Comparison of ENCODE assay signal across 18 mouse cellular contexts in genomic region chr2:174073156-174073790, GRCm38 (mm10). TPM values are rescaled to one million over a fixed set of nuclear protein-coding genes. Genes with fewer than 3 reads are reported as not detected.
DNase-seq lines count a peak whose midpoint lies in the region; ATAC-seq lines count a peak whose summit lies in the region.
"Had no signal": no experiment of that assay in that cellular context is flagged by ENCODE, and none has a peak within 500 bp of the region (broad histone marks: within the 10 kb centered on the region; RNA-seq: fewer than 3 reads in every experiment).

No protein-coding gene starts in this region.

- WGBS in neural tube, embryonic 11.5 days: 77% methylated on average over 5 of the region's 5 CpGs
- WGBS in neural tube, embryonic 15.5 days: 80% methylated on average over 5 of the region's 5 CpGs
- WGBS in forebrain, embryonic 14.5 days: 73% methylated on average over 5 of the region's 5 CpGs

- H3K27ac ChIP-seq in neural tube, embryonic 11.5 days (ENCODE audit: low read depth, low read length): peak overlapping the region; percentile 30
- H3K27ac ChIP-seq in neural tube, embryonic 15.5 days (replicated peaks): no peak overlapping the region
- no peak overlapping the region for H3K27ac ChIP-seq in forebrain, embryonic 14.5 days (ENCODE audit: low read depth, low read length)
- H3K27ac ChIP-seq: forebrain, embryonic 15.5 days; heart, embryonic 15.5 days; liver, embryonic 15.5 days had no signal

- H3K36me3 ChIP-seq in neural tube, embryonic 11.5 days (ENCODE audit: control insufficient read depth, insufficient read depth, low read length): no peaks in the 10 kb centered on the region
- no peaks in the 10 kb centered on the region for H3K36me3 ChIP-seq in neural tube, embryonic 15.5 days
- no peaks in the 10 kb centered on the region for H3K36me3 ChIP-seq in forebrain, embryonic 14.5 days (ENCODE audit: control insufficient read depth, insufficient read depth, low read length)
- H3K36me3 ChIP-seq: forebrain, embryonic 15.5 days; heart, embryonic 15.5 days; liver, embryonic 15.5 days had no signal

- DNase-seq in frontal cortex, postnatal 10 days (ENCODE audit: low spot score in 2 of 2): no peak
- no peak for DNase-seq in neural tube, embryonic 11.5 days (ENCODE audit: low spot score)
- DNase-seq in gonadal fat pad, adult 2 months (ENCODE audit: low read depth): peak; percentile 37
- DNase-seq in forebrain, embryonic 14.5 days (ENCODE audit: low spot score): no peak
- DNase-seq in cerebellum, adult 9-11 months: no peak
- DNase-seq in left cerebral cortex, adult 18-20 months (ENCODE audit: low spot score in 2 of 2): no peak
- DNase-seq: cerebellum, postnatal 10 days; kidney, adult 11 months; kidney, postnatal 25 days; layer of hippocampus, adult 9-11 months; lung, postnatal 14 days; right cerebral cortex, adult 18-20 months; thymus, postnatal 4 days had no signal

- H3K27me3 ChIP-seq in neural tube, embryonic 11.5 days (ENCODE audit: control insufficient read depth, insufficient read depth, low read length): no peaks in the 10 kb centered on the region
- H3K27me3 ChIP-seq in neural tube, embryonic 15.5 days (replicated peaks): no peaks in the 10 kb centered on the region
- no peaks in the 10 kb centered on the region for H3K27me3 ChIP-seq in forebrain, embryonic 14.5 days (replicated peaks; ENCODE audit: control insufficient read depth, insufficient read depth, low read length)
- H3K27me3 ChIP-seq: forebrain, embryonic 15.5 days; heart, embryonic 15.5 days had no signal

- no peaks in the 10 kb centered on the region for H3K9me3 ChIP-seq in neural tube, embryonic 11.5 days (ENCODE audit: control insufficient read depth, low read length)
- H3K9me3 ChIP-seq in neural tube, embryonic 15.5 days (replicated peaks): no peaks in the 10 kb centered on the region
- no peaks in the 10 kb centered on the region for H3K9me3 ChIP-seq in forebrain, embryonic 14.5 days (replicated peaks; ENCODE audit: control insufficient read depth, low read length)
- H3K9me3 ChIP-seq: forebrain, embryonic 15.5 days; heart, embryonic 15.5 days; liver, embryonic 15.5 days had no signal

- H3K4me2 ChIP-seq in neural tube, embryonic 11.5 days (ENCODE audit: low read depth): no peak overlapping the region
- no peak overlapping the region for H3K4me2 ChIP-seq in neural tube, embryonic 15.5 days
- no peak overlapping the region for H3K4me2 ChIP-seq in forebrain, embryonic 14.5 days (ENCODE audit: low read length)
- H3K4me2 ChIP-seq: heart, embryonic 15.5 days; liver, embryonic 15.5 days had no signal

- peaks cover 16% of the 10 kb centered on the region for H3K4me1 ChIP-seq in neural tube, embryonic 11.5 days (ENCODE audit: control insufficient read depth, insufficient read depth, low read length)
- H3K4me1 ChIP-seq in neural tube, embryonic 15.5 days: peaks cover 47% of the 10 kb centered on the region
- H3K4me1 ChIP-seq in forebrain, embryonic 14.5 days (ENCODE audit: control insufficient read depth, insufficient read depth, low read length): peaks cover 15% of the 10 kb centered on the region

- H3K9ac ChIP-seq in neural tube, embryonic 11.5 days (ENCODE audit: low read length): no peak overlapping the region
- no peak overlapping the region for H3K9ac ChIP-seq in neural tube, embryonic 15.5 days (replicated peaks)
- no peak overlapping the region for H3K9ac ChIP-seq in forebrain, embryonic 14.5 days (ENCODE audit: low read length)
- H3K9ac ChIP-seq: forebrain, embryonic 15.5 days; heart, embryonic 15.5 days; liver, embryonic 15.5 days had no signal

- 0 out of 2 replicates have a peak, but pooled peaks have one; percentile 29 for ATAC-seq in frontal cortex, adult (ENCODE audit: low TSS enrichment)
- no peak for ATAC-seq in neural tube, embryonic 11.5 days (ENCODE audit: insufficient read depth, low FRiP score, low TSS enrichment)
- no peak for ATAC-seq in neural tube, embryonic 15.5 days (ENCODE audit: low FRiP score)
- no peak for ATAC-seq in forebrain, embryonic 14.5 days
- ATAC-seq: forebrain, embryonic 15.5 days had no signal

- H3K4me3 ChIP-seq in neural tube, embryonic 11.5 days (ENCODE audit: low read depth, low read length): no peak overlapping the region
- no peak overlapping the region for H3K4me3 ChIP-seq in neural tube, embryonic 15.5 days (replicated peaks)
- H3K4me3 ChIP-seq in forebrain, embryonic 14.5 days (ENCODE audit: low read depth, low read length): no peak overlapping the region
- H3K4me3 ChIP-seq: forebrain, embryonic 15.5 days; heart, embryonic 15.5 days; liver, embryonic 15.5 days had no signal

RNA-seq across cellular contexts. Expression of gene Stx16, which starts 2.8 kb away (rescaled TPM):
- polyA plus RNA-seq in neural tube, embryonic 11.5 days (2014; fragmentation: Nextera tagmentation; extraction: Ambion mirVana): 8.4 and 9.8 TPM in 2 replicates
- polyA plus RNA-seq in neural tube, embryonic 15.5 days (2015; fragmentation: Nextera tagmentation; extraction: Ambion mirVana): 10.4 and 10.9 TPM in 2 replicates
- polyA plus RNA-seq in gonadal fat pad, adult 2 months (2012; rRNA removed): 58.5 and 58.8 TPM in 2 replicates
- polyA plus RNA-seq in forebrain, embryonic 14.5 days (2014; fragmentation: Nextera tagmentation; extraction: Ambion mirVana): 9.1 and 9.2 TPM in 2 replicates
- 10 to 100 TPM; 58.2 to 62.5 TPM for total RNA-seq in left cerebral cortex, adult 18-20 months (2021)

RNA-seq across cellular contexts. Expression of gene Npepl1, which starts 36.9 kb away (rescaled TPM):
- 43.2 and 44.1 TPM in 2 replicates for polyA plus RNA-seq in neural tube, embryonic 11.5 days (2014; fragmentation: Nextera tagmentation; extraction: Ambion mirVana)
- polyA plus RNA-seq in neural tube, embryonic 15.5 days (2015; fragmentation: Nextera tagmentation; extraction: Ambion mirVana): 14.1 and 26.0 TPM in 2 replicates
- 71.8 and 85.7 TPM in 2 replicates for polyA plus RNA-seq in gonadal fat pad, adult 2 months (2012; rRNA removed)
- polyA plus RNA-seq in forebrain, embryonic 14.5 days (2014; fragmentation: Nextera tagmentation; extraction: Ambion mirVana): 20.3 and 20.6 TPM in 2 replicates
- 10 to 100 TPM; 11.8 to 13.9 TPM for total RNA-seq in left cerebral cortex, adult 18-20 months (2021)
